Mouse (Mus musculus): ENCODE measurements around the gene Apbb1.

The Apbb1 gene

DNA sequence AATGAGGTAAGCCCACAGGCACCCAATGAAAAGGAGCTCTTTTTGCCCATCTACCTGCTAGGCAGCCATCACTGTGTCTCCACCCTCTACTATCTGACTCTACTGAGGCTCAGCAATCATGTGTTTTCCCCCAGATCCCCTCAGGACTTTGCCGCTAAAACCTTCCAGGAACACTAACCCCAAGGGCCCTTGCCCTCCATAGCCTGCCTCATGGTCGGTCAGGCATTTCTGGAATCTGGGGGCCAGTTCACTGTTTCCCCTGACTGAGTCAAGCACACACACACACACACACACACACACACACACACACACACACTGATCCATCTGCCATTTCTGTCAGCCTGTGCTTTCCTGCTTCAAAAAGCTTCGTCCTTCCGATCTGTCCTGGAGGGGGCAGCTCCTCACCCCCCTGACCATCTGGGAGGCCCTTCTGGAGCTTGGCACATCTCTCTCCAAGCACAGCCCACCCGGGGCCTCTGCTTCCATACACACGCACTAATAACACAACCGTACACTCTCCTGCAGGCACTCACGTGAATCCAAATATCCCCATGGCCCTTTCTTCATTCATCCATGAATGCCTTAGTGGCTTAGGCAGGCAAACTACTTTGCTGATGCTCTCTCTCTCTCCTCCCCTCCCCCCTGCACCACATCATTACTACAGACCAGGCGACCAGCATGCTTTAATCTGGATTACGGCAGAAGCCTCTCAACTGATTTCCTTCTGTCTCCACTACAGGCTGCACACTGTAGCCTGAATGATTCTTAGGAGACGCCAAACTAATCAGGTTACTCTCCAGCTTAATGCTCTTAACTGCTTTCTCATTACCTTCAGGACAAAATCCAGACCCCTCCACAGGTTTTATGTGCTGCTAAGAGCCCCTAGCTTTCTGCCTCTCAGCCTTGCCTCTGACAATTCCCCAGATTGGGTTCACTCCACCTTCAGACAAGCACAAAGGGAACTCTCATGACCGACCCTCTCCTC is 11.6 kb downstream of the Apbb1 start:
- DNase-seq, result no peak

DNA sequence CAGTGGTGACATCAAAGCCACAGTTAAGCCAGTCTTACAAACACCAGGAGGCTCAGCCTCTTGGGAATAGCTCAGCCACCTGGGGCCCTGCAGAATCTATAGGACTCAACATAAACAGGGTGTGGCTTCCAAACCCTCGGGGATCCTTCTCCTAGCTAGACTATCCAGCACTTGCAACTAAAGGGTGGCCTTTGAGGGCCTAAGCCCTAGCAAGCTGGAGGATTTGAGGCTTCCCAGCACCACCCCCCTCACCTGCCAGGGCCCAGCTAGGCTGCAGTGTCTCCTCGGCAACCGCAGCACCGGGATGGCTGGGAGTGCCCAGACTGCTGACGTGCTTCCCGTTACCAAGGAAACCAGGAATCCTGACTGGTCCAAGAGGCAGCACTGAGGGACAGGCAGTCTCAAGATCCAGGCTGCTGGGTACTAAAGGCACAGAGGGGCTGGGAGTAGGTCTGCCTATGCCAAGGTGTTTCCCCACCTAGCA is 12.4 kb downstream of the Apbb1 start:
- DNase-seq, result no peak

DNA sequence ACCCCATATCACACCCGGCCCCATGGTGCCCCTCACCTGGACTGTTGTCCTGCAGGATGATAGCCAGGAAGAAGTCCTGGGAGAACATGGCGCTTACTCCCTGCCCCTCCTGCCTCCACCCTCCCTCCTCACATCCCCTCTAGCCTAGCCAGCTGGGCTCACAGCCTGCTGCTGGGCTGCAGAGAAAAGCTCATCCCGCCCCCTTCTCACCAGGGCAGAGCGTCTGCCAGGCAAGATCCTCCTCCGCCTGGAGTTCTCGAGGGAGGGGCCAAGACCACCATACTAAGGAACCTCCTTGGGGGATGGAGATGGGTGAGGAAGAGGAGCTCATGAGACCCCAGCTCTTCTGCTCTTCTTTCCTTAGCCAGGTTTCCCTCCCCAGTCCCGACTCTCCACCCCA is 12.9 kb downstream of the Apbb1 start:
- DNase-seq, result no peak

DNA sequence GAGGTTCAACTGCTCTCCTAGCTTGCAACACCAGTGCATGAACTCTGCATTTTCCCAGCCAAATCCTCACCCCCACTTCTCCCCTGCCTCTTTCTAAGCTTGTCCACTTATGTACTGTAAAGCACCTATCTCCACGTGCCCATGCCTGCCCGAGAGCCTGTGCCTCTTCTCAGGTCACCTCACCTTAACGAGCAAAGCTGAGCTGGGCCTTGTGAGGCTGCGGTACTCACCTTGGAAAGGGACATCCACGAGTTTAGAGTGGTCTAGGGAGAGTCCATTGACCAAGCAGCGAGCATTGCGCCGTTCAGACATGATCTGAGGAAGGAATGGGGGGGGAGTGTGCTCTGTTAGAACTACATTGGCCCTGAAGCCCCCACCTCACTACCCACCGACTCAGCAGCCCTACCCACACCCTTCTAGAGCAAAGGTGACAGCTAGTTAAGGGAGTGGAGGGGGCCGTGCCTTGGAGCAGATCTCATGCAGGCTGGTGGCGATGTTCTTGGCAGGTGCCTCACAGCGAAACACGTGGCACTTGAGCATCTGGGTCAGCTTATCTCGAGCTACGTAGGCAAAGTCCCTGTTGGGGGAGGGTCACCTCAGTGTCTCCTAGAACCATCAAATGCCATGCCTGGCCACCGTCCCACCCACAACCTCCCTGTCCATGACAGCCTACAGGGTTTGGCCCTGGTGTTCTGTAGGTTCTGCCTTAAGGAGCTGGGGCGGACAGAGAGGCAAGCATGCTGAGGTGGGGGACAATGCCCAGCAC is 16.2 kb downstream of the Apbb1 start:
- no peak for DNase-seq

DNA sequence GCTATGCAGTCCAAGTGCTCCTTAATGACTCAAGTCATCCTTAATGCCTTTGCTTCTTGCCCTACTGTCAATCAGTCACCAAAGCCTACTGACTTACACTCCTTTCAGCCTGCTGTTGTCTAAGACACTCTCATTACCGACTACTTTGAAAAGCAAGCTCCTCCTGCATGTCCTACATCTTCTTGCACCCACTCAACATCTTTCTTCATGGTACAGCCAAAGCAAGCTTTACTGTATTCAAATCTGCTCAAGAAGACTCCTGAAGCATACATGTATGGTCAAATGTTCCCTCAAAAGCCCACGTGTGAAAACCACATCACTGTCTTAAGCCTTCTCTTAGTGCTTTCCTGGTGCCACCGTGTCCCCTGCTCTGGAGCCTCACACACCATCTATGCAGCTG is 18.1 kb downstream of the Apbb1 start:
- no peak for DNase-seq

DNA sequence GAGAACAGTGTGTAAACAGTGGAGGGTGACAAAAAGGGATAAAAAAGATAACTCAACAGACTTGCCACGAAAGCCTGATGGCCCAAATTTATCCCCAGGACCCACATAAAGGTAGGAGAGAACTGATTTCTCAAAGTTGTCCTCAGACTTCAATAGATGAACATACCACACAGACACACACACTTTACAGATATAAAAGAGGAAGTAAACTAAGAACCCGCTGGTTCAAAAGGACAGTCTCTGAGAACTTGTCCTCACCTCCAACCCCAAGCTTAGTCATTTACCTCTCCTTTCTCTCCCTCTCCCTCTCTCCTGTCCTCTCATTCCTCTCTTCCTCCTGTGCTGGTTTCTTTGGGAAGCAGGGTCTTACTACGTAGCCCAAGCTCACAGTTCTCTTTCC is 19.1 kb downstream of the Apbb1 start:
- no peak for DNase-seq

DNA sequence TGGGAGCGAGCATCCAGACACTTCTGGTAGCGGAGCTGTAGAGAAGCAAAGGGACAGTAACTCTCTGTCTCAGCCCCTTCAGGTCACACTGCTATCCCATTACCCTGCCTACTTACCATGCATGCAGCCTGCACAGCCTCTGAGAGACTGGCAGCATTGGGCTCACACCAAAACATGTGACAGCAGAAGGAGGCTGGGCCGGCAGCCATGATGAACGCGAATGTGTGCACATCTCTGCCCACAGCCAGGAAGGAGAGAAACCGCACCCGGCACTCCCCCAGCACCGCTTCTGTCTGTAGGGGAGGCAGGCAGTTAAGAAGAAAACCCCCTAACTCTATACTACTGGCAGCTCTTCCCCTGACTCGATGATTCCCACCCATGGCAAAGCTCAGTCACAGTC is 22.4 kb downstream of the Apbb1 start:
- no peak for DNase-seq

DNA sequence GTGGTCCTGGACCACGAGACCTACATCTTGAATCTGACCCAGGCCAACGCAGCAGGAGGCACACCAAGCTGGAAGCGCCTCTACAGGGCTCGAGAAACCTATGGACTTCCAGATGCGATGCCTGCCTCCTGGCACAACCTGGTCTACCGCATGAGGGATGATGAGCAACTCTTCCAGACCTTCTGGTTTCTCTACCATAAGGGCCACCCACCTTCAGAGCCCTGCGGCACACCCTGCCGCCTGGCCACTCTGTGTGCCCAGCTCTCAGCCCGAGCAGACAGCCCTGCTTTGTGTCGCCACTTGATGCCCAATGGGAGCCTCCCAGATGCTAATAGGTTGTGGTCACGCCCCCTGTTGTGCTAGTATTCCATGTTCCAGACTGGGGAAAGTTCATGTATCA is 23.8 kb downstream of the Apbb1 start:
- DNase-seq, result no peak

DNA sequence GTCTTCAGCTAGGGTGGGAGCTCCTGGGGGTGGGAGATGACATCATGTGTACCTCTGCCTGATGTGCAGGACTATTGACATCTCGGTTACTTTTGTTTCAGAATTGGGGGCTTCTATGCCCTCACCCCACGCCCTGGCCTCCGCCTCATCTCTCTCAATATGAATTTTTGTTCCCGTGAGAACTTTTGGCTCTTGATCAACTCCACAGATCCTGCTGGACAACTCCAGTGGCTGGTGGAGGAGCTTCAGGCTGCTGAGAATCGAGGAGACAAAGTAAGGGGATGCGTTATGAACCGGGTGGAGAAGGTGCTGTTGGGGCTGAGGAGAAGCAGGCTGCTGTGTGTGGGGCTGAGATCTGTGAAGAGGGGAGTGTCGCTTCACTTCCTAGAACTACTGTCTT is 25.0 kb downstream of the Apbb1 start:
- DNase-seq, result no peak

DNA sequence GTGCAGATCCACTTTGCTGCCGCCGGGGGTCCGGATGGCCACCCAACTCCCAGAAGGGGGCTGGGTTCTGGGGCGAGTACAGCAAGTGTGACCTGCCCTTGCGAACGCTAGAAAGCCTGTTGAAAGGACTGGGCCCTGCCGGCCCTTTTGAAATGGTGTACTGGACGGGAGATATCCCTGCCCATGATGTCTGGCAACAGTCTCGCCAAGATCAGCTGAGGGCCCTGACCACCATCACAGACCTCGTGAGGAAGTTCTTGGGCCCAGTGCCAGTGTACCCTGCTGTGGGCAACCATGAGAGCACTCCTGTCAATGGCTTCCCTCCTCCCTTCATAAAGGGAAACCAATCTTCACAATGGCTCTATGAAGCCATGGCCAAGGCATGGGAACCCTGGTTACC is 25.9 kb downstream of the Apbb1 start:
- no peak for DNase-seq

DNA sequence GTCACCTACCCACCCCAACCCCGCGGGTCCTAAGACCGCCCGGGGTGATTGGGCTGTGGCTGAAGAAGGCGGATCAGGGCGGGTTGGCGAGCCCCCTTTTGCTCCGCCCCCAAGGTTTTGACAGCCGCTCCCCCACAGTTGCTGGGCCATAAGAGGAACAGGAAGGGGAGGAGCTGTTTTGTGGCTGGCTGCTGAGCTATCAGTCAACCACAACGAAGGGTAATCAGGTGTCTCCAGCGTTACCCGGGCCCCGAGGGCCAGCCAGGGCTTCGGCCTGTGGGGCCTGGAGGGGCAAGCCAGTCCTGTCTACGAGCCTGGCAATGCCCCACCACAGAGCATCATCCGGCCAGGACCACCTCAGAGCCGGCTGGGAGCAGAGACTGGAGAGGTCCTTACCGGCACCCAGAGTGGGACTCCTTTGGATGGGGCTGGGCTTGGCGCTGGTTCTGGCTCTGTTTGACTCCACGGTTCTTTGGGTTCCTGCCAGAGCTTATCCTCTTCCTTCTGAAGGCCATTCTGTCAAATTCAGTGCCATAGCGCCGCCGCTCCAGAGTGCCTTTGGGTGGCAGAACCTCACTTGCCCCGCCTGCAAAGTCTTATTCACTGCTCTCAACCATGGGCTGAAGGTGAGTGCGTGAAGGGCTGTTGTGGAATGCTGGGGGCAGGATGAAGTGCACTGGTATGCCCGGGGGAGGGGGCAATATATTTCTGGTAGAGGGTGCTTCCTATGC is 27.1 kb downstream of the Apbb1 start, which contains the start of gene Smpd1:
Gene Smpd1 (plus strand): TSS at position 149 of the 731 bp plus-strand sequence.
- DNase-seq, result peak; percentile 82 to 84

DNA sequence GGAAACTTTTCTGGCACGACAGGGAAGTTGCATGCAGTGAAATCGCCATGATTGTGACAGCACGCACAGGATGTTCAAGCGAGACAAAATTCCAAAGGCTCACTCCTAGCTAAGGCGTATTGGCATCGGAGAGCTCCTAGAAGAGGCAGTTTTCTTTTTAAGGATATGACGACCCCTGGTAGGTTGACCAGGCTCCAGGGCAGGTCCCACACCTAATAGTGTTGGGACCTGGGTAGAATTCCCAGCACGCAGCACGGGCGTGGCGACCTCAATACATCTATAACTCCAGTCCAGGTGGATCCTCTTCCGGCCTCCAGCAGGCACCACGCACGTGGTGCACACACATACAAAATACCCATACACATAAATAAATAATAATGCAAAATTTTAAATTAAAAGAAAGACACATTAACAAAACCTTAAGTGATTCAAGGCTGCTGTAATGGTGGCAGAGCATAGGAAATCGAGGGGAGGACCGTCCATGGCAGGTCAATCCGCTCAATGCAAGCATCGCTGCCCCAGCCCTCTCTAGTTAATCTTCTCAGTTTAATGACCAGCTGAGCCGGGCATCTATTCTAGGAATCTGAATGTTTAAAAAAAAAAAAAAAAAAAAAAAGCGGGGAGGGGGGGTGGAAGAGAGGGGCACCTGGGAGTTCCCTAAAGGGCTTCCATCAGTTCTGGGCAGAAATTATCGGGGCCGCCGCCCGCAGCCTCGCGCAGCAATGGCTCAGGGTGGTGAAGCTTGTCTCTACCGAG is 27.8 kb downstream of the Apbb1 start:
- DNase-seq, result no peak

DNA sequence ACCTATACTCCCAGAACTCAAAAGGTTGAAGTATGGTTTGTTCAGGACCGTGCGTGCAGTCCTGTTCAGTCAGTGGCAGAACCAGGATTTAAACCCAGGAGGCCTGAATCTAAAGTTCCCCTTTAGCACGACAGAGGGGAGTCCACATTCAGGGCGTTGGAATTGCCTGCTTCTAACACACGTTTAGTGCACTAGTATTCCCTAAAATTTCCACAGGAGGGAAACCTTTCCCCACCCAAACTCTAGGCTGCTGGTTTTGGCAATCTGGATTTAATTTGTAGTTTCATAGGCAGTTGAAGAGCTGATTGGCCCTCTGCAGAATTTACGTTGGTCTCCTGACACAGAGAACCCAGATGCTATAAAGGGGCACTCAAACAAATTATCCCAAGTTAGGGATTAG is 32.4 kb downstream of the Apbb1 start:
- DNase-seq, result no peak

DNA sequence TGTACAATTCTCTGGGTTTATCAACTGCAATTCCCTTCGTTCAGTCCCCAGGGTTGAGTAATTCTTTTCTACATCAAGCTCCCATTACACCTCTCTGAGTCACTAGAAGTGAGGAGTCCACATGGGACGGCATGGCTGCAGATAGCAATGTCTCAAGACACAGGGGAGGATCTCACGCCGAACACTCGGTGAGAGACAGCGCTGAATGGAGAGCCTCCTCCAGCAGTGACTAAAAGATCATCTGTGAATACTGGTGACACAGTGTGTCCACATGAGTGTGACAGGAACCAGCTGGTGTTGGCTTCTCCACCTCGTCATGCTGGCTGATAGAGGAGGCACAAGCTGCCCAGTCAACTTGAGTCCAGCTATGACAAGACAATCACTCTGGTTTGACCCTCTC is 33.5 kb downstream of the Apbb1 start:
- no peak for DNase-seq

DNA sequence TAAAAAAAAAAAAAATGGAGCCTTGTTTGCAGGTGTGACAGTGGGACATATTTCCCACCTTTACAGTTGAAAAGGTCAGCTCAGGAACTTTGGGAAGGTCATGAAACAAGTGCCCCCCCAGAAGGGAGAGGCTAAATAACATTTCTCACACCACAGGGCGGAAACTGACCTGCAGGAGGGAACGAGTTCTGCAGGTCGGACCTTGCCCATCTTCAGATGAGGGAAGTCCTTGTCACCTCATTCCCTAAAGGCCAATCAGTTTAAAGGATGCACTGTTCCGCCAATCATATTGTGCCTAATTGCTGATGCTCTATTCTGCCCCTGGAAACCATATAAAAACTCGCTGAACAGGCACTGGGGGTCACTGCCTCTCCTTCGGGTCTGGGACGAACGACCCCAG is 35.5 kb downstream of the Apbb1 start:
- no peak for DNase-seq

DNA sequence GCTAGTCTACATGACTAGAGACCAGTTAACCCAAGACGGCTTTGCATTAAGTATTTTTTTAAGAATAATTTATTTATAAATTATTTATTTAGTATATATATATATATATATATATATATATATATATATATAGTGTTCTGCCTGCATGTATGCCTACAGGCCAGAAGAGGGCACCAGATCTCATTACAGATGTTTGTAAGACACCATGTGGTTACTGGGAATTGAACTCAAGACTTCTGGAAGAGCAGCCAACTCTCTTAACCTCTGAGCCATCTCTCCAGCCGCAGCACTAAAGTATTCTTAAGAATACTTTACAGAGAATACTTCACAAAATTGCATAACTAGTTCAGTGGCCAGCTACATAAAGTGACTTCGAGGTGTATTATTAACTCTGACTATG is 47.3 kb downstream of the Apbb1 start:
- DNase-seq, result no peak

DNA sequence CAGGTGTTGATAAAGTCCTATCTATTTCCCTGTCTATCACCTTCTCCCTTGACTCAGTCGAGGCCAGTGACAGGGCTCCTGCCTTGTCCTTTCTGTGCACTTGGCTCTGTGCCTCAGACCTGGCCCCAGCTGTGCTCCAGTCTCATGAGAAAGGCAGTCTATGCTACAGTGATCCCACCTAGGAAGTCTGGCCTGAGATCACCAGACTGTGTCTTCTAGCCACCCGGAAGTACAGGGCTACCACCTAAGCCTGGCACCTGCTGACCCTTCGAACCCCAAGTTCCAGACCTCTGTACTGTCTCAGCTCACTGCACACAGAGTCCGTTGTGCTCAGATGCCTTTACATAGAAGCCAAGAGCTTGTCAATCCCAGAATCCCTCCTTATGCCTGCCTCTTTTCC is 53.4 kb downstream of the Apbb1 start:
- DNase-seq, result no peak

DNA sequence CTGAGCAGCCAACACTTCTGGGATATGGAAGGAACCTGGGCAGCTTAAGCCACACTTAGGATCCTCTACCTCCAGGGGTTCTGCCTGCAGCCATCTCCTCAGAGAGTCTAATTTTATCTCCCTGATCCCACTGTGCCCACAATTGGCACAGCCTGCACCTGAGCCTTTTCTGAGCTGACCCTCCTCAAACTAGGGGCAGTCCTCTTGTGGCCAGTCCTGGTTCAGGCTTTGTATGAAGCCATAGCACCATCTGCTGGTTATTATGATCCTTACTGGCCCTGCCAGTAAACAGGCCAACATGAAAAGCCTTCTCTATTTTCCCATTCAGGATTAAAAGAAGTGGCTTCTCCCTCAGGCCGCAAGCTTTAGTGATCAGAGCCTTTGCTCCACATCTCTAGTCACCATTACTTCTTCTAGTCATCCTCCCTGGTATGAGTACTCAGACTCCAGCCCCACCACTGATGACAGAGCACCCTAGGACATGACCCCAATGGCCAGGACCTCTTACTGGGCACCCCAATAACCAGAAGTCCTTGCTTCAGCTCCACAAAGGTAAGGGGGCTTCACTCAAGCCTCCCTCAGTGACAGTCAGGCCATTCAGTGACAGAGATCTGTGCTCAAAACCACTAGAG is 54.0 kb downstream of the Apbb1 start:
- DNase-seq, result no peak

DNA sequence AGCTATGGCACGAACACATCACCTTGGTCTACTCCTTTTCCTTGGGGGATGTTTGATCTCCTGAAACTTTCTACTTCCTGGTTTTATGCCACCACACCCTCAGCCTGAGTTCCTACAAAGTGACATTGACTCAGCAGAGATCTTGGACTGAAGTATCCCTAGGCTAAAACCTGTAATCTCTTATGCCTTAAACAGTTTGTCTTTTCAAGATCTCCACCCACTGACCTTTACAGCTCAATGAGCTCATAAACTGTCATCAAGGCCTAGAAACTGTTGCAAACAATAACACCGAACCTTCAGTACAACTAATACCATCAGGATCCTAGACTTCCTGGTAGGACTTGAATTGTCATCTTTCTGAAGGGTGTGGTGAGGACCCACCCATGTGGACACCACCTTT is 57.2 kb downstream of the Apbb1 start:
- no peak for DNase-seq

DNA sequence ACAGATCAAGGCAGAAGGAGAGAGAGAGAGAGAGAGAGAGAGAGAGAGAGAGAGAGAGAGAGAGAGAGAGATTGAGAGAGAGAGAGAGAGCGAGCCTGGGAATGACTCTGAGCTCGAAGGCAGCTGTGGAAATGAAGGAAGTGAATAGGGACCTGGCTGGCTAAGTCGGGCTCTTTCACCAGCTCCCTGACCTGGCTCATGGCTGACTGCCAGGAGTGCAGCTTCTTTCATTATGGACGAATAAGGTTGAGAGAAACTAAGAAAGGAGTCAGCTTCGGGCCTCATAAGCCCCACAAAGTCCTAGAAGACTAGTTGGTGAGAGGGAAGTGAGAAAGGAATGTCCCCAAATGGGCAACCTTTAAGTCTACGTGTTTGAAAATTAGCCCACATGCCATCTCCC is 61.3 kb downstream of the Apbb1 start:
- no peak for DNase-seq

DNA sequence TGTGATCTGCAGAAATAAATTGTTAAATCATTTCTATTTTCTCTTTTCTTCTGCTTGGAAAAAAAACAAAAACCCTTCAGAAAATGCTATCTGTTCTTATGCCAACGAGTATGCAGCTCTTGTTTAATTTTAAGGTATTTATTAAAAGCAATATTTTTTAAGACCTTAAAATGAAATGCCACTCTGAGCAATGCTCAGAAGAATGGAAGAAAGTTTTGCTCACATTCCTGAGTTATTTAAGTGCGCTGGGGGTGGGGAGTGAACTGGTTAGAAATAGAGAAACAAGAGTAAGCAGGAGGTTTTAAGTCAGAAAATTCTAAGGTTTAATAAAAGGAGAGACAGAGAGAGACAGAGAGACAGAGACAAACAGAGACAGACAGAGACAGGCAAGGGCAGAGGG is 61.7 kb downstream of the Apbb1 start:
- DNase-seq, result no peak

DNA sequence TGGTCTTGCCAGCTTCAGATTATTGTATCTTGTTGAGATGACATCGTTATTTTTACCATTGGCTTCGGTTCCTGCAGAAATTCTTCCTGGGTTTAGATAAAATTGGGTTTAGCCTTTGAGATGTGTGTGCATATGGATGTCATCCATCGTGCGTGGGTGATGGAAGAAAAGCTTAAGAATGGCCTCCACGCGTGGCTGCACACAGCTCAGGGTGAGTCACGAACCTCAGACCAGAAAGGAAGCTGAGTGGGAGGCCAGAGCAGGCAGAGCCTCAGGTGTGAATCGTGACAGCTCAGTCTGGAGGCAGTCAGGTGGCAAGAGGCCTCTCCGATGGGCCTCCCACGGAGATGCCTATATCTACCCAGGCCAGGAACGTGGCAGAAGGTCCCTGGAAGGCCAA is 62.1 kb downstream of the Apbb1 start:
- no peak for DNase-seq
